Mouse (Mus musculus) spleen, embryonic (tissue): ENCODE measurements around the gene Vmn1r62.
"Not testable (repeated sequence)": the region's sequence is repeated elsewhere in the genome, so short reads cannot be mapped to it uniquely, and the experiment has no call there.

Experiments used
- CTCF ChIA-PET: fragments of 350-600 bp; sonication (Branson Sonifier 250); formaldehyde crosslinking; loops from one replicate; lab custom pipeline; 2022; lab: Charles Lee

The Vmn1r62 gene

GRCm38 (mm10) chr7:5673331-5673730, at the start of gene Vmn1r62:
Vmn1r62 (plus strand) TSS chr7:5673631.
- CTCF ChIA-PET, result not testable (repeated sequence)
